In the genomic region with DNA sequence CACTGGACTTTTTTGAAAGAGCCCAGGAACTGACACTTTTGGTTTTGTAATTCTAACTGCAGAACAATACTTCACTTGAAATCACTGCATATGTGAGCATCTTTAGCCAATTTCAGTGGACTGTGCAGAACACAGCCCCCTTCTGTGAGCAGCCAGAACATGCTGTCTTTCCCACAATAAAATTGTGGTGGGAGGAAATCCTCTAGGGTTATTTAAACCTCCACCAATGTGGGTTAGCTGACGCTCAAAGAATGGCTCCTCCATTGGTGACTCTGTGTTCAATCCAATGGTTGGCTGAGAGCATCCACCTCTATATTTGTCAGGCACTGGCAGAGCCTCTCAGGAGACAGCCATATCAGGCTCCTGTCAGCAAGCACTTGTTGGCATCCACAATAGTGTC, we compare ENCODE assay signal across 18 mouse cellular contexts. TPM values are rescaled to one million over a fixed set of nuclear protein-coding genes. Genes with fewer than 3 reads are reported as not detected.
DNase-seq lines count a peak whose midpoint lies in the region; ATAC-seq lines count a peak whose summit lies in the region.
"Had no signal": no experiment of that assay in that cellular context is flagged by ENCODE, and none has a peak within 500 bp of the region (broad histone marks: within the 10 kb centered on the region; RNA-seq: fewer than 3 reads in every experiment).

No protein-coding gene starts in this region.

- ATAC-seq in liver, embryonic 12.5 days = no peak
- ATAC-seq: forebrain, embryonic 14.5 days had no signal

- H3K27ac ChIP-seq in liver, embryonic 12.5 days = no peak overlapping the region
- H3K27ac ChIP-seq: embryonic facial prominence, embryonic 10.5 days; gastrocnemius, adult 2 months; heart, embryonic 13.5 days; hindbrain, embryonic 15.5 days had no signal

- H3K4me3 ChIP-seq in liver, embryonic 12.5 days = no peak overlapping the region
- H3K4me3 ChIP-seq: embryonic facial prominence, embryonic 10.5 days; gastrocnemius, adult 2 months; heart, embryonic 13.5 days; hindbrain, embryonic 15.5 days had no signal

- no peaks in the 10 kb centered on the region for H3K27me3 ChIP-seq in liver, embryonic 12.5 days (replicated peaks)
- H3K27me3 ChIP-seq: heart, embryonic 13.5 days; hindbrain, embryonic 15.5 days had no signal

- peak; percentile 8 to 63 for DNase-seq in layer of hippocampus, adult 18-20 months (ENCODE audit: low spot score in 2 of 2)
- no peak for DNase-seq in layer of hippocampus, adult 9-10 months (ENCODE audit: low spot score)
- peak; percentile 31 to 79 for DNase-seq in left cerebral cortex, postnatal 14 days (ENCODE audit: low spot score in 2 of 2)
- no peak for DNase-seq in left cerebral cortex, adult 11 months (ENCODE audit: low spot score)
- peak; percentile 34 for DNase-seq in layer of hippocampus, adult 9-11 months
- DNase-seq in left cerebral cortex, postnatal 25 days (ENCODE audit: low spot score in 2 of 2) = peak; percentile 10 to 88
- DNase-seq: adrenal gland, adult 2 months; adrenal gland, postnatal 25 days; cerebellum, adult 2 months; cerebellum, postnatal 10 days; gastrocnemius, adult 2 months; gastrocnemius, postnatal 25 days; heart, postnatal 36 days had no signal

- no peaks in the 10 kb centered on the region for H3K36me3 ChIP-seq in liver, embryonic 12.5 days
- H3K36me3 ChIP-seq: embryonic facial prominence, embryonic 10.5 days; heart, embryonic 13.5 days; hindbrain, embryonic 15.5 days had no signal

- no peak overlapping the region for H3K4me2 ChIP-seq in liver, embryonic 12.5 days
- H3K4me2 ChIP-seq: heart, embryonic 13.5 days; hindbrain, embryonic 15.5 days had no signal

- intact Hi-C loops in left cerebral cortex, postnatal 14 days (cut with DNase I) = no loop called here
- intact Hi-C loops in left cerebral cortex, postnatal 25 days (cut with DNase I) = loop anchor here (5.0 kb wide), 1 partner anchor 72 kb away; no protein-coding TSS in a partner anchor

- no peaks in the 10 kb centered on the region for H3K9me3 ChIP-seq in liver, embryonic 12.5 days (replicated peaks)
- H3K9me3 ChIP-seq: embryonic facial prominence, embryonic 10.5 days; heart, embryonic 13.5 days; hindbrain, embryonic 15.5 days had no signal

- H3K9ac ChIP-seq in liver, embryonic 12.5 days = no peak overlapping the region
- H3K9ac ChIP-seq: heart, embryonic 13.5 days; hindbrain, embryonic 15.5 days had no signal

- H3K4me1 ChIP-seq in liver, embryonic 12.5 days = 0 out of 2 replicates have a peak, but pooled peaks cover 6% of the 10 kb centered on the region
- H3K4me1 ChIP-seq: embryonic facial prominence, embryonic 10.5 days; hindbrain, embryonic 15.5 days had no signal

- WGBS in liver, embryonic 12.5 days (ENCODE audit: insufficient replicate concordance) = 46% methylated on average over 1 of the region's 1 CpGs

RNA-seq across cellular contexts. Expression of a gene that starts 28.7 kb away (rescaled TPM):
- 10 to 100 TPM; 20.6 to 25.7 TPM for total RNA-seq in layer of hippocampus, adult 18-20 months (2021)
- total RNA-seq in left cerebral cortex, postnatal 14 days (2021) = 10 to 100 TPM; 14.0 to 16.3 TPM
- 10 to 100 TPM; 18.3 to 19.4 TPM for total RNA-seq in left cerebral cortex, postnatal 25 days (2021)
- 34.4 and 34.9 TPM in 2 replicates for polyA plus RNA-seq in liver, embryonic 12.5 days (2016; fragmentation: Nextera tagmentation; extraction: Ambion mirVana)

Comparison
In these comparisons a context has a peak if more than half of its experiments do, and no peak if none do; other contexts are left out.
1. DNase-seq: peak in layer of hippocampus, adult 18-20 months (2 of 2), left cerebral cortex, postnatal 14 days (2 of 2), layer of hippocampus, adult 9-11 months (single experiment) and left cerebral cortex, postnatal 25 days (2 of 2); none in layer of hippocampus, adult 9-10 months (single experiment) and left cerebral cortex, adult 11 months (single experiment).